Mouse (Mus musculus) CD8-positive naive resting alpha-beta T cell, adult 2 months (primary cell): ENCODE measurements around the gene Zkscan16.

Source experiments
- DNase-seq, 2 experiments: peaks; one replicate each; pipeline ENCODE4 v3.0.0; 2022; ENCODE audit warnings: low read depth in 2 of 2, low spot score in 2 of 2

The Zkscan16 gene

GRCm38 (mm10) chr4:58943420-58944205 is at the start of gene Zkscan16:
Gene Zkscan16, plus strand, starts transcription at chr4:58943628.
- DNase-seq, result peak; percentile 14 to 37

GRCm38 (mm10) chr4:58894399-58894798 is 49.0 kb upstream of the Zkscan16 start:
- DNase-seq, result no peak

GRCm38 (mm10) chr4:58897436-58897835 is 46.0 kb upstream of the Zkscan16 start:
- no peak for DNase-seq

DNA sequence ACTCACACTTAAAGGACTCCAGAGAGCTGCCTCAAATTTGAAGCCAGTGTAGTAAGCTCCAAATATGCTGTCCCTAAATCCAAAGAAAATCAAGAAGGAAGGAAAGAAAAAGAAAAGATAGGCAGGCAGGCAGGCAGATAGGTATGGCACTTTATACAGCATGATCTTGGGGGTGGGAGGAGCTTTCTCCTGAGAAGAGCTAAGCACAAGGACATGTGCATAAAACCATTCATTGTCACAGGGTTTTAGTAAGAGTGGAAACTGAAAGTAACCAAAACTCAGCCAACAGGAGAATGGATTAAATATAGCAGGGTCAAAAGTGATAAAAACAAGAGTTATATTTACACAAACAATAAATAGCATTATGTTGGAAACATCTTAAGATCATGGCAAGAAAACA is 45.1 kb upstream of the Zkscan16 start:
- DNase-seq, result no peak

DNA sequence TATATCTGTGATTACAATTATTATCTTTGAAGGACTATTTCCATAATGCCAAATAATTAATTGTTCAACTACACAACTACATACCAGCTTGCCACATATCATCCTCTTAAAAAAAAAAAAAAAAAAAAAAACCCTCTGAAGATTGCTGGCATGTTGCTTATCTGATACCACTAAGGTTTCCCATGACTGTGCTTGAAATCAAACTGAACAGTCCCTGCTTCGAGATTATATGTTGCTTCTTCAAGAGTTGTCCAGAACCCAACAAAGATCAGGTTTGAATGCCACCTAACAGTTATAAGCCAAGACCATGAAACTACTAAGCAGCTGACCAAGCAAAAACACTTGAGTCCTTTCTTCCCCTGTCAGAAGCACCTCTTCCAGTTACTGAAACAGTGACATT is 36.0 kb upstream of the Zkscan16 start:
- no peak for DNase-seq

DNA sequence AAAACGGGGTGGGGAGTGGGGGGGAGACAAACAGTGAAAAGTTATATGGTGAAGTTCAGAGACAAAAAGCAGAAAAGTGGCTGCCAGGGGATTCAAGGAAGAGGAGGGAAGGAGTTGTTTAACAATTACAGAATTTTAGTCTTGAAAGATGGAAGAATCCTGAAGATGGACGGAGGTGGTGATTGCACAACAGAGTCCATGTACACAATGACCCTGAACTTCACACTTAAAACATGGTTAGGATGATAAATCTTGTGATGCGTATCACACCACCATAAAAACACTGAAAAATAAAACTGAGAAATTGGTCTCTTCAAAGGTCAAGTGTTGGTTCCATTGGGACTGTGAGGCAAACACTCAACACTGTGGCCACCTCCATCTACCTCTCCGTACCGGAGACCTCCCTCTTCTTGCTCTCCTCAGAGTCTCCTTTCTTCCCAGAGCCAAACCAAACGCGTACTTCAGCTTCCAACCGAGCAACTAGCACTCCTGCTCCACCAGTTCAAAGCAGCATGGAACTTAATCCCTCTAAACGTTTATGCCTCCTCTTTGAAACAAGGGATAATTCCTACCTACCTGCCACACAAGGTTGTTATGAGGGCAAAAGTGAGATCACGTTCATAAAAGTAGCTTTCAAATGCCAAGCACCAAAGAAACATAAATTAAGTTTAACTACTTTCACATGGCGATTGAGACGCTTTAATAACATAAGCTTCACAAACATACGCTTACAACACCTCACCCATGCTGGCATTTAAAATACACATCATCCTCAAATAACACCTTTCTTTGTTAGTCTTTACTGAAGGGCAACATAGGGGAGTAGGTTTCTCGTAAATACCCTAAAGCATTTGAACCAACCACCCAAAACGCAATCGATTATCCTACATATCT is 33.0 kb upstream of the Zkscan16 start:
- DNase-seq, result no peak

DNA sequence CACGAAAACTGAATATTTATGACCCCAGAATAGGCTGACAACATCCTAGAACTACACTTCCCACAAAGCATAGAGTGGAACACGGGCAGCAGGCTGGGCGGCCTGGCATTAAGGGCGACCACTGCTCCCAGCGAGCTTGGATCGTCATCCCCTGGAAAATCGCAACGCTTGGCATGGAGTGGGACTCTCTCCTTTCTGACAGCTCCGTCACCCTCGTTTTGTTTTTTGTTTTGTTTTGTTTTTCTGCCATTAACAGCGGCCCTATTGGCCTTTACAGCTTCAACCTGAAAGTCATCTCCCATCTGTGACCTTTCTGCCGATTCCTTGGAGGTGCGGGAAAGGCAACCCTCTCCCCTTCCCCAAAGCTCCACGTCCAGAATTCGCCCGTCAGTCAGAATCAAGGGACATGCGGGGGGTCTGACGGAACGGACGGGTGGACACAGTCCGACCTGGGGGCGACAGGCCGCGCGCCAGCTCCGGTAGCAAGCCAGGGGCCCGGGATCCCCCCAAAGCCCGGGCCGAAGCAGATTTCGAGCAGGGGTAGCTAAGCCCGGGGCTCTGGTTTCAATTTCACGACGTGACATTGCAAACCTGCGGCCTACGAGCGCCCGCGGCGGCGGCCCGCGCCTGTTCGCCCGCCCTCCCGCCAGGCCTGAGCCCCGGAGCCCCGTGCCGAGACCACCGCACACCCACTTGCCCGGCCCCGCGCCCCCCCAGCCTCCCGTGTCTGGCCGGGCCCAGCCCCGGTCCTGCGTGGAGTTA is 32.2 kb upstream of the Zkscan16 start:
- DNase-seq, result peak; percentile 39 to 47

DNA sequence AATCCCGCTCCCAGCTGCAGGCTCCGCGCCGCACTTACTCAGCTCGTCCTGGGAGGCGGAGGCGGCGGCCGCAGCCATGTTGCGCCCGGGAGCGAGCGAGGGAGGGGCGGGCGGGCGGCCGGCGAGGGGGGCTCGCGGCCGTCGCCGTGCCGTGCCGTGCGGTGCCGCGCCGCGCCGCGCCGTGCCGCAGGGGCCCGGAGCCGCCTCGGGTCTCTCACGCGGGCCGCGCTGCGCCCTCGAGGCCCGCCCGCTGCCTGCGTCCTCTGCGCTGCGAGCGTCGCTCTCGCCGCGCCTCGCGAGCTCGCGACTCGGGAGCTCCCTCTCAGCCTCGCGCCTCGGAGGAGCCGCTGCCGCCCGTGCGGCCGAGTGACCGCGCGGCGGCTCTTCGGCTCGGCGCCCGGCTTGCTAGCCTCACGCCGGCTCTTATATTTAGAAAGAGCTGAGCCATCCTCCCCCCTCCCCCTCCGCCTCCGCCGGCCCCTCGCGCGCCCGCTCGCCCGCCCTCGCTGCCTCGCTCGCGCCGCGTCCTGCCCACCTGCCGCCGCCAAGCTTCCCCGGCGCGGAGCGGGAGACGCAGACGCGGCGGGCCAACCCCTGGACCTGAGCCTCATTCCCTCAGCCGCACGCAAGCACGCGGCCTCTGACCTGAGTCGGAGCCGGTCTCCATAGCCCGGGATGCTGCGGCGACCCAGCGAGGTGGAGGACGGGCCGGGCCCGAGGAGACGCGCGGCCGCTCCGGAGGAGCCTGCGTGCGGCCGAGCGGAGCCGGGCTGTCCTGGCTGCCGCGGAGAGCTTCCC is 31.4 kb upstream of the Zkscan16 start:
- peak; percentile 28 to 36 for DNase-seq

GRCm38 (mm10) chr4:58912629-58913335 is 30.6 kb upstream of the Zkscan16 start, which contains the start of gene Ecpas:
Gene Ecpas, minus strand, starts transcription at chr4:58912749.
- DNase-seq, result peak; percentile 39 to 48

GRCm38 (mm10) chr4:58913336-58914026 is 29.9 kb upstream of the Zkscan16 start:
- no peak for DNase-seq

DNA sequence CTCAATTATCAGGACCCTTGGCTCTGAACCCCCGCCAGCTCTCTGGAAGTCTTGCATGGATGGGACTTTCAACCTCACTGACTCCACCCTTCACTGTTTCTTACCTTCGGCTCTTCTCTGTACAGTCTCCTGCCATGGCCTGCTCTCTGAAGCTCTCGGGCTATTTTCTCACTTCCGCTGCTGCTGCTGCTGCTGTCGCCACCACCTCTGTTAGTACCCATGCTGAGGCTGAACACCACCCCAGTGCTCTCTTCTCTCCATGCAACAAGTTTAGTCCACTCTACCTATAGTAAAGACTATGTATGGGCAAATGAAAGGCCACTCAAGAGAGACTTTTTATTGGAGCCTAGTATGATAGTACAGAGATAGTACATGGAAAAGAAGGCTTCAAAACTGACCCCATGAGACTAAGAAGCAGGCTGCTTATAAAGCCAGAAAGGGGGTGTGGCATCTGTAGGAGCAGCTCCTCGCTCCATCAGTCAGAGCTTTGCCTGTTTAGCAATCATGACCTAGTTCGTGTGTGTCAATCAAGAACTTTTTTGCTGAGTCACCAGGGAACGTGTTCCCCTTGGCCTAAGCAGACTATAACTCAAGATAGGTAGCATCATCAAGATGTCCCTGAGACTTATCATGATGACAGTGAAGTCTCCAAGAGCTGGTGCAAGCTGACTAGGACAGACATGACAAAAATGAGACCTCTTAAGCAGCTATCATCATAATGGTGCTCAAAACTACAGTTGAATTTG is 28.2 kb upstream of the Zkscan16 start:
- no peak for DNase-seq

DNA sequence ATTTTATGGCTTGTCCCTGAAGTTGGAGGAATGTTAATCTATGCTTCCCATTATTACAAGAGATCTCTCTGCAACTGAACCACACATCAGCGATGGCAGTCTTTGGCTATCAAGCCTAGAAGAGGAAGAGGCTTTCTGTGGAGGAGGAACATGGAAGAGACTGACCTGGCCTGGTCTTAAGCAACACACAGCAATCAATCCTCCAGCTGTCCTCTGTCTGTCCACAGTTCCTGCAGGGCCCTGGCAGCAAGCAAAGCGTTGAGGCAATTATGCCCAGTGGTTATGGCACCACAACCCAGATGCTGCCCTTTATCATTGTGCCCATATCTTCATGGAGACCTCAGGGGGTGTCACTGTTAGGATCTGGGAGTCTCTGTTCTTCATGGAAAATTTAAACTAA is 19.5 kb upstream of the Zkscan16 start:
- no peak for DNase-seq

DNA sequence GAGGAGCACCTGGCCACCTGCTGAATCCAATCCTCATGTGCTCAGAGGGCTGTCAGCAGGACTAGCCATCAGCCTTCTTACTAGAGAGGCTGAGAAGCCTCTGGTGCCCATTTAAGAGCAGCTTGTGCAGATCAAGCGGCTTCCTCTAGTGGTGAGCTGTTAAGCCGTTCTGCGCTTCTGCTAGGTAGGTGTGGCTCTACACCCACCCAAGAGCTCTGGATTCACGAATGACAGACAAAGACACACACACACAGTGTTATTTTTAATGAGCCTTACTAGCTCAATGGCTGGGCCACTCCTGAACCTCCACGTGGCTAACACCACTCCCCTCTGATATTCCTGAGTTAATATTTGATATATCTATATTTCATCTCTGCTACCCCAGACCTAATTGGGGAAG is 17.8 kb upstream of the Zkscan16 start:
- DNase-seq, result no peak

DNA sequence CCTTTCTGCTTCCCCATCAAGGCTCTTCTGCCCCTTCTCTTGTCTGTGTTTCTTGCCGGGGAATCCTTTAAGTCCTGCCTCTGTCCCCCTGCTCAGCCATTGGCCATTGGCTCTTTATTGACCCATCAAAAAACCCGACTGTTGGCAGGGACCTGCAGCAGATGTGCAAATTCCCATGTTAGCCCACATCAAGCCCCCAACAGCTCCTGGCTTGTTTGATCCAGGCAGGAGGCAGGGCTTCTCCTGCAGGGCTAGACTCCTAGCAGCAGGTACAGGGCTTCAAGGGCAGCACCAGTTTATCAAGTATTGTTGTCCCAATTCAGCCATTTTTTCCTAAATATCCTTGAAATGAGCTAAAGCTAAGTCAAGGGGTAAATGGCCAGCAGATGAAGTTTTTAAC is 17.3 kb upstream of the Zkscan16 start:
- no peak for DNase-seq

DNA sequence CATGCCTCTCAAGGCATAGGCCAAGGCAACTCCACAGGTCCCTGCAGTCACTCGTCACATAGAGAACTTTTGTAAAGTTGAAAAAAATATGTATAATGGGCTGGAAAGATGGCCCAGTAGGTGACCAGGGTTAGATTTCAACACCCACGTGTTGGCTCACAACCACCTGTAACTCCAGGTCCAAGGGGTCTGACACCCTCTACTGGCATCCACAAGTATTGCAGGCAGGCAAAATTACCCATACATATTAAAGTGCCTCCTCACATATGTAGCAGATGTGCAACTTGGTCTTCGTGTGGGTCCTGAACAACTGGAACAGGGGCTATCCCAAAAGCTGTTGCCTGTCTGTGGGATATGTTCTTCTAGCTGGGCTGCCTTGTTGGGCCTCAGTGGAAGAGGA is 15.8 kb upstream of the Zkscan16 start:
- peak in 1 of 2 experiments; percentile 12 for DNase-seq

DNA sequence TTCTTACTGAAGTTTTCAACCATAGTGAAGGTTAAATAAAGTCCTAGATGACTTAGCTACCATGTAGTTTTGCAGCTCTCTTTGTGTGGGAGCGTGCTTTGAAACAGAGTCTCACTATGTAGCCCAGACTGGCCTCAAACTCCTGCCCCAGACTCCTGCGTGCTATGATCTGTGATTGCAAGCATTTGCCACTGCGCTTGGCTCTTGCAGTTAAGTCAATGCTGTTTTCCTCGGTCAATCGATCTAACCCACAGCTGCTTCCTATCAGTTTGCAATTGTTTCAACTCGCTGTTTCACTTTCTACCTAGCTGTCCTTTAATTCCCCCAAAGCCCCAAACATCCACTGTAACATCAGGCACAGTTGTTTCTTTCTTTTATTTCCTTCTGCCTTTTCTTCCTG is 10.9 kb upstream of the Zkscan16 start:
- no peak for DNase-seq

DNA sequence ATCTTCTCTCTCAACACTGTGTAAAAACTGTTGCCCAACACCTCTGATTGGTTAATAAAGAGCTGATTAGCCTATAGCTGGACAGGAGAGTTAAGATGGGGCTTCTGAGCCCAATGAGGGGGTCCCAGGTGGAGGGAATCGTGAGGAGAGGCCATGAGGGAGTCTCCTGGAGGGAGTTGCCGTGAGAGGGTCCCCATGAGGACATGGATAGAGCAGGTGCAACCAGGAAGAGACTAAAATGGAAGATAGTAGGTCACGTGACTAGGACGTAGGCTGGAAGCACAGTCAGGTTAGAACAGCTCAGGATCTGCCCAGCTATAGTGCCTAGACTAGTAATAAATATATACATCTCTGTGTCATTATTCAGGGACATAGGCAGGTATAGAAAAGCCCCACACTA is 9.1 kb upstream of the Zkscan16 start:
- DNase-seq, result no peak

DNA sequence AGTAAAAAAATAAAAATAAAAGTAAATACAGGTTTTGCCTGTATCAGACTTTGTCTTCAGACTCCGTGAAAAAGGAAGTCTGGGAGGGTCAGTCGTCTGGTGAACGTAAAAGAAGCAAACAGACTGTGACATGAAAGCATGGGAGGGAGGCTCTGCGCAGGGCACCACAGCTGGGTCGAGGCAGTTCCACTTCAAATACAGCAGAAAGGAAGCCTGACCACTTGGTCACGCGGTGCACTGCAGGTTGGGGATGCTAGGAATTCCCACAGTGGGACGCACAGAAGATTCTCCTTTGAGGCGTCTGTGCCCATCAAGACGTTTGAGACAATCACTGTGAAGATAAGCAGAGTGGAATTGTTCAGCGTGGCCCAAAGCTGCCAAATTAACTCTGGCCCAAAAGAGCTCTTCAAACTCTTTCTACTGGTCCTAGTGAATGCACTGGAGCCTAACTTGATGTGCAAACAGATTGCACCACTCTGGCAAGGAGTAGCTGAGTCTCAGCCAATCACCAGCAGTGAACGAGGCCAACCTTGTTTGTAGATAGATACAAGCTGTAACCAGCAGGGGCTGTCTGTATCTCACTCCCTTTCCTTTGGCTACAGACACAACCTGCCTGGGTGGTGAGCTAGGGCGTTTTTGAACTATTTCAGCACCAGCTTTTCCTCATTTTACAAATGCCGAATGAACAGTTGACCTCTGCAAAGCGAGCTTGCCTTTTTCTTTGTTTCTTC is 8.5 kb upstream of the Zkscan16 start:
- DNase-seq, result peak; percentile 7 to 28
